Mouse (Mus musculus): ENCODE measurements around the gene Naip5. TPM values are rescaled to one million over a fixed set of nuclear protein-coding genes. Genes with fewer than 3 reads are reported as not detected.
"Not testable (repeated sequence)": the region's sequence is repeated elsewhere in the genome, so short reads cannot be mapped to it uniquely, and the experiment has no call there.

The Naip5 gene
- polyA plus RNA-seq, 1 experiment from 2014 or later, result 0.04 TPM

DNA sequence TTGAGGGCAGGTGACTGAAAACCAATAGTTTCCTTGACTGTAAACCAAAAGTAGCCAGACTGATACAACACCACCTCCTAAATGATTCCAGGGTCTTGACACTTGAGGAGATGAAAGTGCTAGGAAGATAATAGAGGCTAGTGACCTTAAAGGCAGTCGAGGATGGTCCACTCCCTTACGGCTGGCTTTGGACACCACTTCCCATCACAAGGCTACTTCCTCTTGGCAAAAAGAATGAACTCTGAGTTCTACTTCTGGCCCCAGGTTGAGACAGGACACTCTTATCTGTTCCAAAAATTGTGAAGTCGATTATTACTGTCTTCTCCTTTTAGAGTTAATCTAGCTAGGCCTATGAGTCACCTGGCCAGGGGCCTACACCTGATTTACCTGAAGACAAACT, 50.7 kb downstream of the Naip5 start:
- Histone ChIP-seq H3K27ac (no peak overlapping the region), H3K36me3 (replicated peaks) (no peaks in the 10 kb centered on the region), H3K27me3 (ENCODE audit: poor library complexity, severe bottlenecking) (no peaks in the 10 kb centered on the region), H3K4me3 (no peak overlapping the region), H3K4me1 (no peaks in the 10 kb centered on the region), H3K9me3 (no peaks in the 10 kb centered on the region; the same call in 1 of the 2 replicates)
- DNase-seq (ENCODE audit: extremely low spot score, low spot score), result no peak
- WGBS, result 79% methylated on average over 3 of the region's 3 CpGs

DNA sequence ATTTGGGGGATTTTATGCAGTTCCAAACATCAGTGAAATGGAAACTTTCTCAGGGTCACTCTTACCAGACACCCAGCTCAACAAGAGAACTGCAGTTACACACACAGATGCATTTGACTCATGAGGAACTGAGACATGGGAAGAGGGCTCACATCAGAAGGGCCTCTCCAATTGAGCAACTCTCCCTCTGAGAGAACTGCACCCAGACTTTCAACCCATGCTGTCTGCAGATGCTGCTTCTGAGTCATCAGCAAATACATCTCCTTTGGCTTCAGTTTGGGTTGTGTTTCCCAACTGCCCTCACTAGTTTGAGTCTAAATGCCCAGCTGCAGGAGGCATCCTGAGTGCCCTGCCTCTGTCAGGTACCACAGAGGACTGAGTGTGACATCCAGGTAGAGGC, 63.0 kb downstream of the Naip5 start:
- not testable (repeated sequence) for H3K36me3 ChIP-seq (replicated peaks); DNase-seq (ENCODE audit: extremely low spot score, low spot score); H3K4me1 ChIP-seq; H3K4me3 ChIP-seq; H3K27me3 ChIP-seq (ENCODE audit: poor library complexity, severe bottlenecking); H3K9me3 ChIP-seq; H3K27ac ChIP-seq

GRCm38 (mm10) chr13:100174360-100174759, 71.8 kb downstream of the Naip5 start:
- H3K4me1 ChIP-seq; H3K4me3 ChIP-seq; H3K36me3 ChIP-seq (replicated peaks); H3K9me3 ChIP-seq; H3K27me3 ChIP-seq (ENCODE audit: poor library complexity, severe bottlenecking); H3K27ac ChIP-seq; DNase-seq (ENCODE audit: extremely low spot score, low spot score): not testable (repeated sequence)
- WGBS, result 96% methylated on average over 4 of the region's 5 CpGs

- not testable (repeated sequence) for H3K4me1 ChIP-seq; H3K4me3 ChIP-seq; H3K27me3 ChIP-seq (ENCODE audit: poor library complexity, severe bottlenecking); H3K9me3 ChIP-seq; H3K27ac ChIP-seq; DNase-seq (ENCODE audit: extremely low spot score, low spot score); H3K36me3 ChIP-seq (replicated peaks)
- 70% methylated on average over 2 of the region's 2 CpGs for WGBS
Observed at GRCm38 (mm10) chr13:100166378-100166777, 79.7 kb downstream of the Naip5 start.

DNA sequence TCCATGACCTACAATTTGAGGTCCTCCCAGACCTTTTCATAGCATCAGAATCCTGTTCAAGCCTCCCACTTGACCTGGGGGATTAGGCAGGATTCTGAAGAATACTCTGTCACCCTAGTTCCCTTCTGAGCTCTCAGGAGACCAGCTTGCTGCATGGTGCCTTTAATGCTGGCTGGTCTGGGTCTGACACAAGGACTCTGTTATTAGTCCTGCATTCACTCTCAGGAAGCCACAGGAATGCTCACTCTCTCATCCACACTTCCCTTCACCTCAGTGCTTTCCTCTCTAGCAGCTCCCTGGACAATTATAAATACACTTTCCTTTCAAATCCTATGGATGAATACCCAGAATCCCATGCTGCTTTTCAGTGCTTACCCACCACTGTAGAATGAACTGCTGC, 83.7 kb downstream of the Naip5 start:
- H3K27me3 ChIP-seq (ENCODE audit: poor library complexity, severe bottlenecking); H3K4me3 ChIP-seq; H3K36me3 ChIP-seq (replicated peaks); DNase-seq (ENCODE audit: extremely low spot score, low spot score); H3K9me3 ChIP-seq; H3K27ac ChIP-seq; H3K4me1 ChIP-seq: not testable (repeated sequence)

Other genes with a start within 250 kb of the Naip5 start
- gene Mccc2, start 230.7 kb downstream of the Naip5 start, polyA plus RNA-seq (2016; fragmentation: Nextera tagmentation; extraction: Ambion mirVana), result 41.7 and 42.0 TPM in 2 replicates
- gene Bdp1, start 142.3 kb downstream of the Naip5 start, polyA plus RNA-seq (2016; fragmentation: Nextera tagmentation; extraction: Ambion mirVana), result 26.1 and 27.3 TPM in 2 replicates
- 141 and 142 TPM in 2 replicates for gene Serf1, start 138.3 kb downstream of the Naip5 start, polyA plus RNA-seq (2016; fragmentation: Nextera tagmentation; extraction: Ambion mirVana)
- gene Smn1, start 121.5 kb downstream of the Naip5 start, polyA plus RNA-seq (2016; fragmentation: Nextera tagmentation; extraction: Ambion mirVana), result 90.5 and 96.0 TPM in 2 replicates
- 0.15 and 0.20 TPM in 2 replicates for gene Naip2, start 44.2 kb downstream of the Naip5 start, polyA plus RNA-seq (2016; fragmentation: Nextera tagmentation; extraction: Ambion mirVana)
- gene Naip6, start 71.4 kb upstream of the Naip5 start, polyA plus RNA-seq (2016; fragmentation: Nextera tagmentation; extraction: Ambion mirVana), result 0.02 and 0.07 TPM in 2 replicates
- gene Naip1, start 206.5 kb upstream of the Naip5 start, polyA plus RNA-seq (2016; fragmentation: Nextera tagmentation; extraction: Ambion mirVana), result not detected in 2 replicates
- gene Gtf2h2, start 246.3 kb upstream of the Naip5 start, polyA plus RNA-seq (2016; fragmentation: Nextera tagmentation; extraction: Ambion mirVana), result 92.8 and 96.4 TPM in 2 replicates